Comparison of ENCODE assay signal across 8 mouse cellular contexts in the genomic region with DNA sequence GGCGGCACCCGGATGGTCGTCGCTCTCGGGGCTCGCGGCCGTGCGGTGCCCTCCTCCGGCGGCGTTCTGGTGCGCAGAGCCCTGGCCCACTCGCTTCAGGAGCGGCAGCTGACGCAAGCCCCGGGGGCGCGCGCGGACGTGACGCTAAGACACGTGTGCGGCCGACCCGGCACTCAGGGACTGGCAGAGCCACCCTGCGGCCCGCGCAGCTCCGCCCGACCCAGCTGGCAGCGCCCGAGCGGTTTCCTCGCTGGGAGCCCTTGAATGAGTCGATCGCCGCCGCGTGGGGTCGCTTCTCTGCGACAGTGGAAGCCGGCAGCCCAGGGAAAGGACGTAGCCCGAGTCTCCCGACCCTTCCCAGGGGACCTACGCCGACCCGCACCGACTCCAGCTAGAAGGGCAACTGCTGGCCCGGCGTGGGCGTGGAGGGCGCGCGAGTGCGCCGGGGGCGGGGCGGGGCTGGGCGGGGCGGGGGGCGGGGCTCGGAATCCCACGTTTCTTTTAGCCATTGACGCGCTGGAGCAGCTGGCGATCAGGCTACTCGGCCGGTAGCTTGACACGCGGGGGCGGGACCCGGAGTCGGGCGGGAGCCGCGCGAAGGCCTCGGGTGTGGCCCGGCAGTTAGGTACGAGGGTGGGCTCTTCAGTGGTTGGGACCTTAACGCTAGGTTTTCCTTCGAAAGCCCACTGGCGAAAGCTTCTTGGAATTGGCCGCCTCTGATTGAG. TPM values are rescaled to one million over a fixed set of nuclear protein-coding genes. Genes with fewer than 3 reads are reported as not detected.
DNase-seq lines count a peak whose midpoint lies in the region; ATAC-seq lines count a peak whose summit lies in the region.

A gene (minus strand): TSS at position 404 of the 725 bp plus-strand sequence.

- DNase-seq in R1 (ENCODE audit: low read depth, low spot score), result peak; percentile 86
- DNase-seq in cerebellum, postnatal 25 days, result peak; percentile 95 to 96
- peak; percentile 90 for DNase-seq in frontal cortex, postnatal 25 days (ENCODE audit: low spot score in 2 of 2)
- DNase-seq in layer of hippocampus, postnatal 25 days (ENCODE audit: extremely low spot score in 1 of 2, low spot score in 1 of 2), result peak; percentile 84 to 91
- peak; percentile 92 for DNase-seq in lung, postnatal 14 days
- DNase-seq in ovary, postnatal 36 days (ENCODE audit: low spot score), result peak; percentile 89
- DNase-seq in thymus, postnatal 14 days, result peak; percentile 92

- H3K4me1 ChIP-seq in hindbrain, embryonic 13.5 days (replicated peaks), result peaks cover 22% of the 10 kb centered on the region

- no peaks in the 10 kb centered on the region for H3K36me3 ChIP-seq in hindbrain, embryonic 13.5 days

- H3K4me3 ChIP-seq in hindbrain, embryonic 13.5 days, result peak within 1 kb of the TSS; percentile 84

- peak within 1 kb of the TSS; percentile 93 for H3K9ac ChIP-seq in hindbrain, embryonic 13.5 days

- H3K27ac ChIP-seq in hindbrain, embryonic 13.5 days, result peak within 1 kb of the TSS; percentile 92

- under 1% methylated on average over 65 of the region's 87 CpGs for WGBS in hindbrain, embryonic 13.5 days

- peak within 1 kb of the TSS; percentile 86 for H3K4me2 ChIP-seq in hindbrain, embryonic 13.5 days

- peak; percentile 98 for ATAC-seq in hindbrain, embryonic 13.5 days (ENCODE audit: low FRiP score)

- peaks cover 9% of the 10 kb centered on the region; the same call in 1 of the 2 replicates for H3K27me3 ChIP-seq in hindbrain, embryonic 13.5 days

- no peaks in the 10 kb centered on the region for H3K9me3 ChIP-seq in hindbrain, embryonic 13.5 days

RNA-seq across cellular contexts. Expression of the gene that starts here (rescaled TPM):
- 8.1 and 8.3 TPM in 2 replicates for polyA plus RNA-seq in hindbrain, embryonic 13.5 days (2015; fragmentation: Nextera tagmentation; extraction: Ambion mirVana)
- total RNA-seq in layer of hippocampus, postnatal 25 days (2021), result 10 to 100 TPM; 16.9 to 19.0 TPM

Comparison
In these comparisons a context has a peak if more than half of its experiments do, and no peak if none do; other contexts are left out.
1. Peak in every context shown above with its lines: DNase-seq, ATAC-seq, H3K4me3 ChIP-seq and H3K27ac ChIP-seq.